In genomic region chr8:102783821-102784591, GRCm38 (mm10) we compare ENCODE assay signal across 8 mouse cellular contexts. TPM values are rescaled to one million over a fixed set of nuclear protein-coding genes. Genes with fewer than 3 reads are reported as not detected.
DNase-seq lines count a peak whose midpoint lies in the region; ATAC-seq and TF ChIP-seq lines count a peak whose summit lies in the region.

No protein-coding gene starts in this region.

- no peaks in the 10 kb centered on the region; the same call in 1 of the 2 replicates for H3K27me3 ChIP-seq in embryonic facial prominence, embryonic 15.5 days
- peaks cover 43% of the 10 kb centered on the region for H3K27me3 ChIP-seq in heart, embryonic 16.5 days (ENCODE audit: control insufficient read depth, insufficient read depth, low read length)
- 0 out of 2 replicates have a peak, but pooled peaks cover 17% of the 10 kb centered on the region for H3K27me3 ChIP-seq in lung, postnatal 0 days (replicated peaks; ENCODE audit: insufficient read depth, low read length)

- no peak for TF ChIP-seq EP300 in lung, postnatal 0 days (IDR thresholded peaks at IDR 0.05)

- H3K36me3 ChIP-seq in embryonic facial prominence, embryonic 15.5 days: no peaks in the 10 kb centered on the region
- no peaks in the 10 kb centered on the region for H3K36me3 ChIP-seq in heart, embryonic 16.5 days (ENCODE audit: control insufficient read depth, insufficient read depth)
- no peaks in the 10 kb centered on the region for H3K36me3 ChIP-seq in lung, postnatal 0 days (ENCODE audit: insufficient read depth, low read length)

- peak overlapping the region; percentile 97 for H3K9ac ChIP-seq in embryonic facial prominence, embryonic 15.5 days
- H3K9ac ChIP-seq in heart, embryonic 16.5 days (ENCODE audit: low read length): peak overlapping the region; percentile 75
- peak overlapping the region; percentile 65 for H3K9ac ChIP-seq in lung, postnatal 0 days (replicated peaks; ENCODE audit: low read depth)

- H3K4me3 ChIP-seq in embryonic facial prominence, embryonic 15.5 days (replicated peaks): peak overlapping the region; percentile 79
- H3K4me3 ChIP-seq in heart, embryonic 16.5 days (ENCODE audit: low read length): peak overlapping the region; percentile 65
- H3K4me3 ChIP-seq in lung, postnatal 0 days (ENCODE audit: low read depth, low read length): peak overlapping the region; percentile 57

- peak overlapping the region; percentile 98 for H3K27ac ChIP-seq in embryonic facial prominence, embryonic 15.5 days (replicated peaks)
- peak overlapping the region; percentile 81 for H3K27ac ChIP-seq in heart, embryonic 16.5 days (ENCODE audit: low read length)
- H3K27ac ChIP-seq in lung, postnatal 0 days (ENCODE audit: low read length): peak overlapping the region; percentile 86

- H3K9me3 ChIP-seq in embryonic facial prominence, embryonic 15.5 days (replicated peaks): no peaks in the 10 kb centered on the region
- no peaks in the 10 kb centered on the region for H3K9me3 ChIP-seq in heart, embryonic 16.5 days (replicated peaks; ENCODE audit: control insufficient read depth, low read length)
- no peaks in the 10 kb centered on the region for H3K9me3 ChIP-seq in lung, postnatal 0 days (ENCODE audit: low read length)

- peak overlapping the region; percentile 68 for H3K4me2 ChIP-seq in embryonic facial prominence, embryonic 15.5 days (replicated peaks)
- peak overlapping the region; percentile 91 for H3K4me2 ChIP-seq in heart, embryonic 16.5 days (ENCODE audit: low read depth, low read length)
- H3K4me2 ChIP-seq in lung, postnatal 0 days (replicated peaks; ENCODE audit: low read depth, low read length): peak overlapping the region; percentile 67

- H3K4me1 ChIP-seq in embryonic facial prominence, embryonic 15.5 days: peaks cover 20% of the 10 kb centered on the region
- peaks cover 7% of the 10 kb centered on the region for H3K4me1 ChIP-seq in heart, embryonic 16.5 days (ENCODE audit: control insufficient read depth, insufficient read depth, low read length)
- peaks cover 6% of the 10 kb centered on the region; the same call in 1 of the 2 replicates for H3K4me1 ChIP-seq in lung, postnatal 0 days (ENCODE audit: insufficient read depth, low read depth, low read length)

- no peak; the same call in 1 of the 2 replicates for TF ChIP-seq CTCF in lung, postnatal 0 days (IDR thresholded peaks at IDR 0.05)

- ATAC-seq in embryonic facial prominence, embryonic 15.5 days (ENCODE audit: insufficient number of reproducible peaks, low FRiP score, low TSS enrichment, low read depth): peak; percentile 4; the same call in 1 of the 2 replicates
- ATAC-seq in heart, embryonic 16.5 days (replicated peaks; ENCODE audit: extremely low read depth, insufficient read depth, low FRiP score): peak; percentile 16; the same call in 1 of the 2 replicates
- peak; percentile 8; the same call in 1 of the 2 replicates for ATAC-seq in lung, postnatal 0 days
- no peak for ATAC-seq in megakaryocyte-erythroid progenitor cell, adult 5-6 weeks (replicated peaks; ENCODE audit: low FRiP score, low TSS enrichment, poor library complexity, severe bottlenecking)

- WGBS in embryonic facial prominence, embryonic 15.5 days: under 1% methylated on average over 42 of the region's 42 CpGs
- under 1% methylated on average over 42 of the region's 42 CpGs for WGBS in heart, embryonic 16.5 days
- WGBS in lung, postnatal 0 days: under 1% methylated on average over 41 of the region's 42 CpGs

- peak; percentile 17 for DNase-seq in ovary, adult 18-20 months (ENCODE audit: low spot score)
- DNase-seq in ovary, postnatal 10 days (ENCODE audit: low spot score): no peak
- peak; percentile 49 to 67 for DNase-seq in layer of hippocampus, postnatal 10 days (ENCODE audit: low spot score in 2 of 2)
- peak; percentile 46 for DNase-seq in lung, postnatal 0 days (ENCODE audit: low spot score)
- DNase-seq in right cerebral cortex, adult 2 months (ENCODE audit: low spot score in 2 of 2): peak; percentile 59 to 62

RNA-seq across cellular contexts. Expression of gene Cdh11, which starts 1.4 kb away (rescaled TPM):
- polyA plus RNA-seq in embryonic facial prominence, embryonic 15.5 days (2015; fragmentation: Nextera tagmentation; extraction: Ambion mirVana): 176 and 184 TPM in 2 replicates
- polyA plus RNA-seq in heart, embryonic 16.5 days (2015; fragmentation: Nextera tagmentation; extraction: Ambion mirVana): 44.2 and 46.0 TPM in 2 replicates
- 100 to 1,000 TPM; 107 to 112 TPM for total RNA-seq in layer of hippocampus, postnatal 10 days (2021)
- 89.4 and 98.6 TPM in 2 replicates for polyA plus RNA-seq in lung, postnatal 0 days (2015; fragmentation: Nextera tagmentation; extraction: Ambion mirVana)
- total RNA-seq in megakaryocyte-erythroid progenitor cell, adult 5-6 weeks (2014; fragmentation: Nextera tagmentation): 0.10 TPM in 1 of 2 replicates, not detected in the other
- 0.19 TPM in 1 of 2 replicates, not detected in the other for total RNA-seq in megakaryocyte-erythroid progenitor cell, adult 5-6 weeks (2017)
